Mouse (Mus musculus) frontal cortex, adult (tissue): ENCODE results near the gene Cog8.

Experiments used
- ATAC-seq: cut with Nextera tagmentation; 2 replicates; pipeline ENCODE4 v1.9.2; 2017; ENCODE audit warnings: mild to moderate bottlenecking, moderate library complexity, mixed read lengths; ENCODE audit not compliant: low TSS enrichment

Cog8 gene

DNA sequence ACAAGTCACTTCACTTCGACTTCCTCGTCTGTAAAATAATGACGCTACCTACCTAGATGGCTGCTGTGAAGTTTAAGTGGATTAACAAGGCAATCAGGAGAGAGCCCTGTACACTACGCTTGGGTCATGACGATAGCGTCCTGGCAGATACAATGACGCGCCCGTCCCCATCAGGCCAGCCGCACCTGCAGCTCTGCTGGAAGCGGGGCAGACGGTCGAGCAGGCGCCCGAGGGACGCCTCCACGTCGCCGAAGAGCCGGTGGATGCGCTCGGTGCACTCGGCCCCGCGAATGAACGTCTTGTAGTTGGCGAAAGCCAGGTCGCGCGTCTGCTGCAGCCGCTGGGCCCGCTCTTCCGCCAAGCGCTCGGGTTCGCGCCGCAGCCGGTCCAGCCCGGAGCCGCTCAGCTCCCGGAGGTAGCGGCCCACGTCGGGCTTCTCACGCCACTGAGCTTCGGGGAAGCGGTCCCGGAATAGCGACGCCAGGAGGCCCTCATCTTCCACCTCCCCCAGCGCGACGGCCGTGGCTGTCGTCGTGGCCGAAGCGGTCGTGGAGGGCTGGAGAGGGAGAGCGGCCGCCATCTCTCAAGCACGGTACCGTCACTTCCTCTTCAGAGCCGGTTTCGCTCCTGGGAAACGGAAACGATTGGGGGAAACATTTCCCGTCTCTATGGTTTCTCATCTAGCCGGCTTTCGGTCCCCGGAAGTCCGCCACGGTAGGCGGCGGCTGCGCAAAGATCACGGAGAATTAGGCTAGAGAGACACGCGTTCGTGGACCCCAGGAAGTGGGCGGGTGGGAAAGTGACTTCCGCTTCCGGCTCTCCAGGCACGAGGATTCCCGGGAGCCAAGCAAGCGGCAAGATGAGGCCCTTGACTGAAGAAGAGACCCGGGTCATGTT is at the start of gene Cog8, which contains the start of gene Nip7:
Gene Cog8 (minus strand): TSS at position 614 of the 897 bp plus-strand sequence.
Gene Nip7 (plus strand): TSS at position 802 of the 897 bp plus-strand sequence.
- ATAC-seq, result peak; percentile 98

DNA sequence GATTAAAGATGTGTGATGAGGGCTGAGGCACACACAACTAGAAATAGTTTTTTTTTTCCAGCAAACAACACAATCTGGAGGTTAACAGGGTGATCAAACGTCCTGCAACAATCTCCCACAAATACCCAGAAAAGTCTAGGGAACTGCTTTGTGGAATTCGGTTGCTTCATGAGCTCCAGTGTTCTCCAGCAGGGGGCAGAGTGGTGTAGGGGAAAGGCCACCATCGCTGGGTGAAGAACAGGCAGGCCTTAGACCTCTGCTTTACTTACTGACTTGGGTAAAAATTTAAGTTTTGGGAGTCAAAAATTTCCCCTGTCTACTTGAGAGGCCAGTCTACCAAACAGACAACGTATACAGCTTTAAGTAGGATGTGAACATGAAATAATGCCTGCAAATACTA is 48.1 kb upstream of the Cog8 start:
- ATAC-seq, result peak; percentile 90

DNA sequence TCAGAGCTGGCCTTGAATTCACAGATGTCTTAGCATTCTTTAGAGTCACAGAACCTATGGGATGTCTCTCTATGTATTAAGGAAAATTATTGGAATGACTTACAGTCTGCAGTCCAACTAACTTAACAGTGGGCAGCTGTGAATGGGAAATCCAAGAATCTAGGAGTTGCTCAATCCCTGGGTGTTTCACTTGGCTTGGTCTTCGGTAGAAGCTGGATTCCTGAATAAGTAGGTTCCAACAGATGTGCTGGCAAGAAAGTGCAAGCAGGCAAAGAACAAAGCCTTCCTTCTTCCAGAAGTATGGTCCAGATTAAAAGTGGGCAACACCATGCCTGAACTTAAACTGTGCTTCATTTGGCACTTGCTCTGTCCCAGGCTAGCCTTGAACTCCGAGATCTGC is 44.1 kb upstream of the Cog8 start:
- no peak for ATAC-seq

DNA sequence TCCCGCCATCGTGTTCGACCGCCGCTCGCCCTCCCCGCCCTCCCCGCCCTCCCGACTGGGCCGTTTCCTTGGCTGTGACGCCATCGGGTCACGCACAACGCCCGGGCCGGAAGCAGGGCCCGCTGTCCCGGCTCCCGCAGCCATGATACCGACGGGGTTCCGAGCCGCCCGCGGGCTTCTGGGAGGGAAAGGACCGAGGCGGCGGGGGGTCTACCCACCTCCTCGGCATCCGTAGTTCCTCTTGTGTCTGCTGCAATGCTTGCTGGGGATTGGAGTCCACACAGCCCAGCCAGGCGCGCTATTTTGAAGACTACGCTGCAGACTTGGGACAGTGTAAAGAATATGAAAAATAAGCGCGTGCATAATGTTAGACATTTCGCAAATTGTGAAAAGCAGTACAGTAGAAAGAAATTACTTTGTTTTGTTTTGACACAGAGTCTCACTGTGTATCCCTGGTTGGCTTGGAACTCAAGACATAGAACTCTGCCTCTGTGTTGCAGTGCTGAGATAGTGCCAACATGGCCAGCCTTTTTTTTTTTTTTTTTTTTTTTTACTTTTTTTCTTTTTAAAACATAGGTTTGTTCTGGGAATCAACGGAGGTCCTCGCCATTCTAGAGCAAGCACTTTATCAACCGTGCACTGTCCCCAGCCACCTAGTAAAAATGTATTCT is 40.0 kb upstream of the Cog8 start, which contains the start of gene Terf2:
Gene Terf2 (minus strand): TSS at position 182 of the 671 bp plus-strand sequence.
- peak; percentile 93 for ATAC-seq

DNA sequence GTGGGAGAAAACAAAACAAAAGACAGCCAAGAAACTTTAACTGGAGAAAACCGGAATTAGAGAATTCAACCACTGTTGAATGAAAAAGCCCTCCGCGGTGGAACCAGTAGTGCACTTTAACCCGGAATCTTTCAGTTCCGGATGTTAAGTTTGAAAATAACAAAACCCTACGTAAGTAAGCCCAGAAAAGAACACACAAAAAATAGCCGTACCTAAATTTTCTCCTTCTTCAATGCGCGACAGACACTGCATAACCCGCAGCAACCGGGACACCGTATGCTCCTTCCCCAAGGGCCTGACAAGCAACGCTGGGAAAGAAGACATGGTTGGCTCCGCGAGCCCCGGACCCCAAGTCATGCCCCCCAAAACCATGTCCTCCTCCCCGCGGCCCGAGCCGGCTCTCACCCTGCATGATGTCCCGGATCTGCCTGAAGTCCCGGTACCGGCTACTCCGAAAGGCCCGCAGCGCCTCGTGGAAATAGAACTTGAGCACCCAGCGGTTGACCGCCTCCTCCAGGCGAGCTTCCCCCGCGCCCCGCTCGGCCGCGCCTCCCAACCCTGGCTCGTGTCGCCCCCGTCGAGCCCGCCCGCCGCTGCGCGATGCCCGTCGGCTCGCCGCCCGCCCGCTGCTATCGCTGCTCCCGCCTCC is 39.4 kb upstream of the Cog8 start:
- peak; percentile 53 for ATAC-seq

DNA sequence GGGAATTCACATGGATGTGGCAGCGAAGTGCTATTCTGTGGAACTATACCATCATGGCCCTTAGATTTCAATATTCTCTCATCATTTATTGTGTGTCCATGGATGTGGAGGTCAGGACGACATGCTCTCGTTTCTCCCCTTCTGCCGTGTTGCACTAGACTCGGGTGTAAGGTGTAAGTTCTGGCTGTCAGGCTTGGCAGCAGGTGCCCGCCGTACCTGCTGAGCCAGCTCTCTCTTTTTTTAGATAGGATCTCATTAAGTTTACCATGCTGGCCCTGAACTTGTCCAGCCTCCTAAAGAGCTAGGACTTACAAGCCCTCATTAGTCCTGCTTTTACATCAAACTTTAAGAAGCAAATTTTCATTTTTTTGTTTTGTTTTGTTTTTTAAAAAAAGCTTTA is 34.0 kb upstream of the Cog8 start:
- no peak for ATAC-seq

DNA sequence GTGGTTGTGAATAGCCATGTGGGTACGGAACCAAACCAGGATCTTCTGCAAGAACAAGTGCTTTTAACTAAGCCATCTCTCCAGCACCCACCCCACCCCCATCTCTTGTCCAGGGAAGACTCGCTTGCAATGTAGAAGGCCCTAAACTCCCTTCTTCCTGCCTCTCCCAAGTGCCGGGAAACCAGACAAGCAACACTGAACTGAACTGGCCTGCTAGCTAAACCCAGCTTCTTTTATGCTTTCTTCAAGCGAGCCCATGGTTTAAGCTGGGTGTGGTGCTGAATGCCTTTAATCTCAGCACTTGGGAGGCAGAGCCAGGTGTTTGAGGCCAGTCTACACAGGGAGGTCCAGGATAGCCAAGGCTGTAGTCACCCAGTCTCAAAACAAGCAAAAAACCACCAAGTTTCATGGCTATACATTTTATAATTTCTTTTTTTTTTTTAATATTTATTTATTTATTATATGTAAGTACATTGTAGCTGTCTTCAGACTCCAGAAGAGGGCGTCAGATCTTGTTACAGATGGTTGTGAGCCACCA is 32.1 kb upstream of the Cog8 start:
- ATAC-seq, result no peak

DNA sequence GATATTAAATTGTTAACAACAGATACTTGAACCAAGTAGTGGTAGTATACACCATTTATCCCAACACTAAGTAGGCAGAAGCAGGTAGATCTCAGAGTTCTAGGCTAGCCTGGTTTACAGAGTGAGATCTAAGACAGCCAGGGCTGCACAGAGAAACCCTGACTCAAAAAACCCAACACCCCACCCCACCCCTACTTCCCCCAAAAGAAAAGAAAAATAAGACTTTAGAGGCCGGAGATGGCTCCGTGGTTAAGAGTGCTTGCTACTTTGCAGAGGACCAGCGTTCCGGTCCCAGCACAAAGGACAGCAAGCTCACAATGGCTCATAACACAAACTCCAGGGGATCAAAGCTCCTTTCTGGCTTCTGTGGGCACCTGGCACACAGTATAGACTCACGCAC is 29.5 kb upstream of the Cog8 start:
- no peak for ATAC-seq

DNA sequence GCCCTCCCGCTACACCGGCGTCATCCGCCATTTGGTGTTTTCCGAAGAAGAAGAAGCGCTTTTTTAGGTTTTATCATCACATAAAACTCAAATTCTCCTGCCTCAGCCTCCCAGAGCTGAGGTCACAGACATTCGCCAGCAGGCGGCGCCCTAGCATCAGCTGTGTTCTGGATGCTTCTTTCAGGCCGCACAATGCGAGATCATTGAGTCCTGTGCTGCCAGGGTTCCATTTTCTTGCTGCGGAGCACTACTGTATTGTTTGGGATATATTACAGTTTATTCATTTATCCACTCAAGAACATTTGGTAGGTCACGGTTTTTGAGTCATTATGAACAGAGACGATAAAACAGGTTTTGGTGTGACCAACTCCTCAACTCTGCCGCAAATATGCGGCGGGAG is 28.9 kb upstream of the Cog8 start:
- no peak for ATAC-seq

DNA sequence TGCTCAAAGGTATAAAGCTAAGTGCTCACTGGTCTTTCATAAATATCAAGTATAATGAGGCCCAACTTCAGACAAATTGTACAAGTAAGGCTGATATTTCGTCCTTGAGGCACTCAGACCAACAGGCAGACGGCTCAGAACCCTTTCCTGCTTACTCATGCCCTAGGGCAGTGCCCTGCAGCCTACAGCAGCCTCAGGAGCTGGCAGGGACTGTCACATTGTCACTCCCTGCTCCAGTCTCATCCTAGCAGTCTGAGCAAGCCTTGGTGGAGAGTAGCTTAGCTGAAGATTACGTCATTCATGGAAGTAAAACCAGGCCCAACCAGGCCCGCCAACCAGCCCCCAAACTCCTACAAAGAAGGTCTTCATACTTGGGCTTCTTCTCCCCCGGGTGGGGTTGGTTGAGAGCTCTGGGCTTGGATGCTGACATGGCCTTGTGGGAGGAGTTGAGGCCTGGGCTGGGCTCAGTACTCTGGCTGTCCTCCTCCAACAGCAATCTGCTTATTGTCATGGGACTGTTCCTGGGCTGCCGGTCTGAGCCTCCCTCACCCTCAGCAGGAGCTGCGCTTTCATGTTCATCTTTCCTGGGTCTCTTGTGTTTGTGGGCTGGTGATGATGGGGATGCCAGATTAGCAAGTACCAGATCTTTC is 19.9 kb upstream of the Cog8 start:
- ATAC-seq, result no peak

DNA sequence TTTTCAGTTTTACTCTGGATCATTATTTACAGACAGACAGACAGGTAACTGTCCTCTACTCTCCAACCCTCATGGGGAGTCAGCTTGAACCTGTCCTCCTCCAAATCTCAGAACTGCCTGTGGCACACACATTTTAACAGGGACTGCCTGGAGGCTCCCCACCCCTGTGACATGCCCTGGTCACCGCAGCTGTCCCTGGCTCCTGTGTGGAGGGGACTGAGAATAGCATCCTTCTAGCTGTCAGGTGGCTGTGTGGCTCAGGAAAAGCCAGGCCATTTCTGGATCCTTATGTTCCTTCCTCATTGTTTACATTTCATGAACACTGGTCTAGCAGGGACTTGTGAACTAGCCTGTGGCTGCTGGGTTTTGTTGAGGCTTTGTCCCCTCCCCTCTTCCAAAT is 17.6 kb upstream of the Cog8 start:
- ATAC-seq, result no peak

DNA sequence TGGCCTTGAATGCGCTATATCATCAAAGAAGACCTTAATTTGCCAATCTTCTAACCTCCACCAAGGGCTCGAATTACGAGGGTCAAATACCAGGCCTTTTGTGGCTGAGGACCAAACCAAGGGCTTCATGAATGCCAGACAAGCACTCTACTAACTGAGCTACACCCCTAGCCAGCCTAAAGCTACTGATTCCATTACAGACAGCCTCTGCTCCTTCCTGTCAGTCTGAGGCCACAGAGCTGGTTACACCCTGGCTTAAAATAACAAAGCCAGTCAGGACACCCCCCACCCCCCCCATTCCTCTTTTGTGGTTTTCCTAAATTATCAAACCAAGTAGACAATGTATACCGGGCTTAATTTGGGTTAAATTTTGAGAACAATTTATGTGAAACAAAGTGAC is 17.2 kb upstream of the Cog8 start:
- ATAC-seq, result no peak

DNA sequence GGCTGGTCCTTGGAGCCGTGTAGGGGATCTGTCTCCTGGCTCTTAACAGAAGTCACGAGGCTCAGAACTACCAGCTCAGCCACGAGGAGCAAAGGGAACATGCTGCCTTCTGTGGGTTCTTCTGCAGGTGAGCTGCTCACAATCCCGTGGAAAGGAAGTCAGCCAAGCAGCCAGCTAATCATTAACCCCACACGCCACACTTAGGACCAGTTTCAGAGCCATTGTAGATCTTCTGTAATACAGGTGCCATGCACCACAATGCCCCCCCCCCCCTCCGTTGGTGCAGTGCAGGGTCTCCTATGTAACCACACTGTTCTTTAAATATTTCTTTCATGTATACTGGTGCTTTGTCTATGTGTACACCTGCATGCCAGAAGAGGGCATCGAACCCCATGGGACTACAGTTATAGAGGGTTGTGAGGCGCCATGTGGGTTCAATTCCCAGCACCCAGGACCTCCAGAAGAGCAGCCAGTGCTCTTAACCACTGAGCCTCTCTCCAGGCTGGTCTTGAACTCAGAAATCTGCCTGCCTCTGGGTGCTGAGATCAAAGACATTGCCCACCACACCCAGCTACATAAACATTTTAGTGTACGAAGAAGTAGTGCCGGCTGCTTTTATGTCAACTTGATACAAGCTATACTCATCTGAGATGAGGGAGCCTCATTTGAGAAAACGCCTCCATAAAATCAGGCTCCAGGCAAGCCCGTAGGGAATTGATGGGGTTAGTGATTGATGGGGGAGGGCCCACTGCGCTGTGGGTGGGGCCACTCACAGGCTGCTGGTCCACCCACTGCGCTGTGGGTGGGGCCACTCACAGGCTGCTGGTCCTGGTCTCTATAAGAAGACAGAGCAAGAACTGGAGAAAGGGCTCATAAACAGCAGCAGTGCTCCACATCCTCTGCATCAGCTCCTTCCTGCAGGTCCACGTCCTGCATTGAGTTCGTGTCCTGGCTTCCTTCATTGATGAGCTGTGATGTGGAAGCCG is 9.3 kb upstream of the Cog8 start, which contains the start of gene Tmed6:
Gene Tmed6 (minus strand): TSS at position 134 of the 986 bp plus-strand sequence.
- ATAC-seq, result no peak

DNA sequence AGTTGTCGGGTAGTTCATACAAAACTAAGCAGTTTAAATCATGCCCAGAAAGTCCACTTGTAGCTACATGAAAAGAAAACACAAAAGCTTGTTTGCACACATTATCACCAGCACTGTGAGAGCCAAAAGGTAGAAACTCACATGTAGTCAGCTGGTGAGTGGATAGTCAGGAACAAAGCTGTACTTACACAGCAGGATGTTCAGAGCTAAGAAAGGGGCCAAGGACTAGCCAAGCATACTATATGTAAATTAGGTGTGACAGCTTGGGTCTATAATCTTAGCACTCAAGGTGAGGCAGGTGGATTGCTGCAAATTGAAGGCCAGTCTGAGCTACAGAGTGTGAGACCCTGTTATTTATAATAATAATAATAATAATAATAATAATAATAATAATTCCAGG is 6.1 kb upstream of the Cog8 start:
- no peak for ATAC-seq

DNA sequence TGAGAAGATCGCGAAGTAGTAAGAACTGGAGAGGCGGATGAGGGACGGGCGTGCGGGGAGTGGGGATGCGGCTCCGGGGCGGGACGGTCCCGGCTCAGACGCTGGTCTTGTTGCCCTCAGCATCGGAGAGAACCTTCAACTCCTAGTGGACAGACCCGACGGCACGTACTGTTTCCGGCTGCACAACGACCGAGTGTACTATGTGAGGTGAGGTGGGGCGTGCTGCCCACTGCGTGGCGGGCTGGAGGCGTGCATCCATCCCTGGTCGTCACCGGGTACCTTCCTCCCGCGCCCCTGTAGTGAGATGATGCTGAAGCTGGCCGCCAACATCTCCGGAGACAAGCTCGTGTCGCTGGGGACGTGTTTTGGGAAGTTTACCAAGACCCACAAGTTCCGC is 482 bp upstream of the Cog8 start:
- peak; percentile 27 for ATAC-seq

DNA sequence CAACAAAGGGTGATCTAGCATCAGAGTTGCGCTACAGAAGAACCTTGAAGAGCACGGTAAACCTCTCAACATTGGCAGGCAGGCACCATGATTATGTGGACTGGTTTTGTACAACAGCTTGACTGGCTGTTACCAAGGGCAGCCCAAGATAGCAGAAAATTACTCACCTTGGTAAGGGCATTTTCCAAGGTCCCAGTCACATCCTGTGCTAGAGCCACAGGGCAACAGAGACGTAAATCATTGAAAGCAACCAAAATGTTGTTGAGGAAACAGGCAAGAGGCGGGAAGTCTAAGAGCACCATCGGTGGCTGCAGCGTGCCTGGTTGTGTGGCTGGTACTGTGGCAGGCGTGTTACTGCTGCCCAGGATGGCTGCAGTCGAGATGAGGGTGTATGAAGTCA is 4.4 kb downstream of the Cog8 start:
- ATAC-seq, result no peak

DNA sequence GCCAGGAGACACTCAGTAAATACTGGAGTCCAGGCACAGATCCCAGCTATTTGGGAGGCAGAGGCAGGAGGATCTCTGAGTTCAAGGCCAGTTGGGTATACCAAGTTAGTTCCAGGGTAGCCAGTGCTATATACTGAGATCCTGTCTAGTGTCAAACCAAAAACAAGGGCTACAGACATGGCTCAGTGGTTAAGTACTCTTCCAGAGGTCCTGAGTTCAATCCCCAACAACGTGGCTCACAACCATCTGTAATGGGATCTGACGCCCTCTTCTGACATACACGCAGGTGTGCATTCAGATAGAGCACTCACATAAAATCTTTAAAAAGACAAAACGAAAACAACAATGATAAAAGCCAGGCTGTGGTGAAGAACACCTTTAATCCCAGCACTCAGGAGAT is 7.0 kb downstream of the Cog8 start:
- no peak for ATAC-seq

DNA sequence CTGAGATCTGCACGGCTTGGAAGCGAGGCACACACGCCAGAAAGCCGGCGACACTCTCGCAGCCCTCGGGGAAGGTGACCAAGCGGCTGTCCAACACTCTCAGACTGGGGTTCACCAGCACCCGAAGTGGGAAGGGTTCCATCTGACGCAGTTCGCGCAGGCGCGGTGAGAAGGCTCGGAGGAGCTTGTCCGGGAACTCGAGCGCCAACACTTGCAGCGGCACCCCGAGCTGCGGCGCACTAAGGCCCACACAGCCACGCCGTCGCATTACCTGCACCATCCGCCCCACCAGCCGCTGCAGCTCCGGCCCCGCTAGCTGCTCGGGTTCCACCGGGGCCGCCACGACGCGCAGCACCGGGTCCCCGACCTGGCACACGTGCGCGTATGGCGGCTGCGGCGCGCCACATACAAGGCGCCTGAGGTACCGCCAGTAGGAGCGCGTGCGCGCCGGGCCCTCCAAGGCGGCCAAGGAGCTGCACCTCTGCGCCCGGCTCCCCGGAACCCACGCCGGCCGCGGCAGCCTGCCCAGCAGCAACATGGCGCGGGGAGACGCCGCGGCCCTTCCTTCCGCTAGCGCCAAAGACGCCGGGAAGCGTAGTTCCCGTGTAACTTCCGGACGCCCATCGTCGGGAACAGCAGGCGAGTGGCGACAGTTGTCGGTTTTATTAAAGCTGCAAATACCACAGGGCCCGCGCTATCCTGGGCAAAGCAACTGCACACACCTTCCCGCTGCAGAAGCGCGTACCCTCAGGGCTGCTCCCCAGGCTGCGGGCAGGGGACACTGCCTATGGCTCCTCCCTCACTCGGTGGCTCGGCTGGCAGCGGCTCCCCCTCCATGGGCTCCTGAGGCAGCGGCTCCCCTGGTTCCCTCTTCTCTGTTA is 8.2 kb downstream of the Cog8 start, which contains the start of gene Pdf:
Gene Pdf (minus strand): TSS at position 554 of the 881 bp plus-strand sequence.
- ATAC-seq, result peak; percentile 89

DNA sequence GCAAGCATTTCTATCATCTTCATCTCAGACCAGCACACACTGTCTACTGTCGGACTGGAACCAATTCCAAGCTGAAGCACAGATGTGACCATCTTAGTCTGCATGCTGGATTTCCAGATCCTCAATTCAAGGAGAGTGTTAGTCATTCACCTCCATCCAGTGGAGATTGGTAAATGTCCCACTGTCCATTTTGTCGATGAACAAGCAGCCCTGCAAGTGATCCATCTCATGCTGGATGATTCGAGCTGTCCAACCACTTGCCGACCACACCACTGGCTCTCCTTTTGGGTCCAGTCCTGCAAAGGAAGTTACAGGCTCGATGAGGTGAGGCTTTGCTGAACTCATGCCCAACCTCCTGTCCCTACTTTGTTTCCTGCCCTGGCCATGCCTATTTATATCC is 9.5 kb downstream of the Cog8 start:
- no peak for ATAC-seq
